Mouse (Mus musculus): ENCODE results near the gene Gpr153. TPM values are rescaled to one million over a fixed set of nuclear protein-coding genes. Genes with fewer than 3 reads are reported as not detected.

Gpr153 gene
- polyA plus RNA-seq, 1 experiment from 2014 or later: 13.1 TPM

- no peak overlapping the region for H3K4me3 ChIP-seq
- no peak overlapping the region for H3K27ac ChIP-seq
- H3K4me1 ChIP-seq: peaks cover 35% of the 10 kb centered on the region
- H3K4me2 ChIP-seq (replicated peaks): no peak overlapping the region
- peak overlapping the region; percentile 19; the same call in 1 of the 2 replicates for H3K9ac ChIP-seq
- WGBS: 51% methylated on average over 10 of the region's 10 CpGs
- ATAC-seq (ENCODE audit: low FRiP score): no peak
- no peaks in the 10 kb centered on the region for H3K36me3 ChIP-seq
- peaks cover 21% of the 10 kb centered on the region for H3K27me3 ChIP-seq
- no peaks in the 10 kb centered on the region for H3K9me3 ChIP-seq (replicated peaks)
Observed at GRCm38 (mm10) chr4:152266236-152266895, 7.7 kb upstream of the Gpr153 start.

- Histone ChIP-seq H3K36me3 (no peaks in the 10 kb centered on the region), H3K4me1 (peaks cover 42% of the 10 kb centered on the region), H3K27ac (peak overlapping the region; percentile 12; the same call in 1 of the 2 replicates), H3K4me3 (no peak overlapping the region), H3K4me2 (replicated peaks) (no peak overlapping the region), H3K9me3 (replicated peaks) (no peaks in the 10 kb centered on the region), H3K27me3 (peaks cover 34% of the 10 kb centered on the region), H3K9ac (no peak overlapping the region)
- ATAC-seq (ENCODE audit: low FRiP score): peak; percentile 61
- WGBS: 65% methylated on average over 13 of the region's 13 CpGs
Observed at GRCm38 (mm10) chr4:152267748-152268369, 6.2 kb upstream of the Gpr153 start.

- Histone ChIP-seq H3K4me3 (no peak overlapping the region), H3K36me3 (no peaks in the 10 kb centered on the region), H3K9me3 (replicated peaks) (no peaks in the 10 kb centered on the region), H3K9ac (no peak overlapping the region), H3K4me1 (peaks cover 47% of the 10 kb centered on the region), H3K4me2 (replicated peaks) (no peak overlapping the region), H3K27ac (no peak overlapping the region), H3K27me3 (peaks cover 54% of the 10 kb centered on the region)
- WGBS: 87% methylated on average over 13 of the region's 13 CpGs
- no peak for ATAC-seq (ENCODE audit: low FRiP score)
Observed at GRCm38 (mm10) chr4:152269967-152270366, 4.1 kb upstream of the Gpr153 start.

GRCm38 (mm10) chr4:152270599-152270998 lies 3.4 kb upstream of the Gpr153 start:
- Histone ChIP-seq H3K27me3 (peaks cover 60% of the 10 kb centered on the region), H3K27ac (no peak overlapping the region), H3K4me2 (replicated peaks) (no peak overlapping the region), H3K9me3 (replicated peaks) (no peaks in the 10 kb centered on the region), H3K4me1 (peaks cover 50% of the 10 kb centered on the region), H3K4me3 (no peak overlapping the region), H3K9ac (no peak overlapping the region), H3K36me3 (no peaks in the 10 kb centered on the region)
- no peak for ATAC-seq (ENCODE audit: low FRiP score)
- 70% methylated on average over 9 of the region's 9 CpGs for WGBS

GRCm38 (mm10) chr4:152271334-152271733 lies 2.7 kb upstream of the Gpr153 start:
- 90% methylated on average over 11 of the region's 11 CpGs for WGBS
- no peaks in the 10 kb centered on the region for H3K36me3 ChIP-seq
- peaks cover 46% of the 10 kb centered on the region for H3K4me1 ChIP-seq
- no peaks in the 10 kb centered on the region for H3K9me3 ChIP-seq (replicated peaks)
- no peak overlapping the region for H3K9ac ChIP-seq
- H3K4me2 ChIP-seq (replicated peaks): no peak overlapping the region
- no peak overlapping the region for H3K4me3 ChIP-seq
- H3K27ac ChIP-seq: no peak overlapping the region
- no peak for ATAC-seq (ENCODE audit: low FRiP score)
- peaks cover 67% of the 10 kb centered on the region for H3K27me3 ChIP-seq

GRCm38 (mm10) chr4:152272006-152272405 lies 2.0 kb upstream of the Gpr153 start:
- Histone ChIP-seq H3K36me3 (no peaks in the 10 kb centered on the region), H3K4me2 (replicated peaks) (no peak overlapping the region), H3K4me3 (no peak overlapping the region), H3K27ac (peak overlapping the region; percentile 30; the same call in 1 of the 2 replicates), H3K9ac (no peak overlapping the region), H3K9me3 (replicated peaks) (no peaks in the 10 kb centered on the region), H3K4me1 (peaks cover 46% of the 10 kb centered on the region), H3K27me3 (peaks cover 74% of the 10 kb centered on the region)
- 69% methylated on average over 7 of the region's 7 CpGs for WGBS
- ATAC-seq (ENCODE audit: low FRiP score): no peak

GRCm38 (mm10) chr4:152272449-152273049 lies 1.5 kb upstream of the Gpr153 start:
- Histone ChIP-seq H3K4me1 (peaks cover 43% of the 10 kb centered on the region), H3K27me3 (peaks cover 79% of the 10 kb centered on the region), H3K9me3 (replicated peaks) (no peaks in the 10 kb centered on the region), H3K27ac (no peak overlapping the region; the same call in 1 of the 2 replicates), H3K4me2 (replicated peaks) (no peak overlapping the region), H3K36me3 (no peaks in the 10 kb centered on the region), H3K9ac (no peak overlapping the region), H3K4me3 (no peak overlapping the region)
- ATAC-seq (ENCODE audit: low FRiP score): no peak
- WGBS: 32% methylated on average over 9 of the region's 9 CpGs

- H3K9me3 ChIP-seq (replicated peaks): no peaks in the 10 kb centered on the region
- peaks cover 36% of the 10 kb centered on the region for H3K4me1 ChIP-seq
- H3K27me3 ChIP-seq: peaks cover 81% of the 10 kb centered on the region
- peak overlapping the region; percentile 58; the same call in 1 of the 2 replicates for H3K4me3 ChIP-seq
- H3K27ac ChIP-seq: peak overlapping the region; percentile 73
- no peak overlapping the region for H3K9ac ChIP-seq
- 25% methylated on average over 3 of the region's 3 CpGs for WGBS
- H3K4me2 ChIP-seq (replicated peaks): peak overlapping the region; percentile 84
- peak; percentile 4; the same call in 1 of the 2 replicates for ATAC-seq (ENCODE audit: low FRiP score)
- H3K36me3 ChIP-seq: no peaks in the 10 kb centered on the region
Observed at GRCm38 (mm10) chr4:152273191-152273590, 841 bp upstream of the Gpr153 start.

- Histone ChIP-seq H3K9ac (peak overlapping the region; percentile 85), H3K4me3 (peak overlapping the region; percentile 58), H3K36me3 (no peaks in the 10 kb centered on the region; the same call in 1 of the 2 replicates), H3K9me3 (replicated peaks) (no peaks in the 10 kb centered on the region), H3K27ac (peak overlapping the region; percentile 73; the same call in 1 of the 2 replicates), H3K4me1 (peaks cover 36% of the 10 kb centered on the region), H3K27me3 (peaks cover 87% of the 10 kb centered on the region), H3K4me2 (replicated peaks) (peak overlapping the region; percentile 84)
- peak; percentile 41; the same call in 1 of the 2 replicates for ATAC-seq (ENCODE audit: low FRiP score)
- under 1% methylated on average over 20 of the region's 20 CpGs for WGBS
Observed at GRCm38 (mm10) chr4:152274681-152275131, 674 bp downstream of the Gpr153 start.

GRCm38 (mm10) chr4:152276389-152277347 lies 2.6 kb downstream of the Gpr153 start:
- Histone ChIP-seq H3K36me3 (no peaks in the 10 kb centered on the region; the same call in 1 of the 2 replicates), H3K27me3 (peaks cover 90% of the 10 kb centered on the region), H3K4me3 (no peak overlapping the region), H3K9me3 (replicated peaks) (no peaks in the 10 kb centered on the region), H3K4me1 (peaks cover 36% of the 10 kb centered on the region), H3K27ac (no peak overlapping the region), H3K9ac (no peak overlapping the region), H3K4me2 (replicated peaks) (no peak overlapping the region)
- ATAC-seq (ENCODE audit: low FRiP score): no peak
- 56% methylated on average over 10 of the region's 10 CpGs for WGBS

- no peaks in the 10 kb centered on the region; the same call in 1 of the 2 replicates for H3K36me3 ChIP-seq
- ATAC-seq (ENCODE audit: low FRiP score): no peak
- no peak overlapping the region for H3K27ac ChIP-seq
- no peak overlapping the region for H3K4me3 ChIP-seq
- no peaks in the 10 kb centered on the region for H3K9me3 ChIP-seq (replicated peaks)
- no peak overlapping the region for H3K9ac ChIP-seq
- H3K4me1 ChIP-seq: peaks cover 27% of the 10 kb centered on the region
- WGBS: 72% methylated on average over 2 of the region's 2 CpGs
- no peak overlapping the region for H3K4me2 ChIP-seq (replicated peaks)
- peaks cover 91% of the 10 kb centered on the region for H3K27me3 ChIP-seq
Observed at GRCm38 (mm10) chr4:152277916-152278315, 3.9 kb downstream of the Gpr153 start.

All from hindbrain, embryonic 12.5 days (tissue).